Mouse (Mus musculus) stomach, postnatal 0 days (tissue): Measurements from ENCODE around the gene Olfr1245. TPM values are rescaled to one million over a fixed set of nuclear protein-coding genes. Genes with fewer than 3 reads are reported as not detected.

Experiments
- ATAC-seq: fragments of 200-750 bp; cut with Nextera tagmentation; 2 replicates; pipeline ENCODE4 v1.8.0; 2017; ENCODE audit not compliant: low FRiP score, low TSS enrichment
- DNase-seq: peaks from one replicate; pipeline ENCODE4 v3.0.0-alpha.2; 2016; ENCODE audit warnings: low spot score
- H3K27ac ChIP-seq: fragments of 300-500 bp; sonication (generic); replicated peaks from 2 replicates; pipeline ENCODE4 v1.5.1; 2014; ENCODE audit warnings: mild to moderate bottlenecking, control low read depth
- H3K27me3 ChIP-seq: fragments of 300-500 bp; sonication (generic); 2 replicates; pipeline ENCODE4 v1.6.1; 2014; ENCODE audit warnings: low read length; ENCODE audit not compliant: control insufficient read depth, insufficient read depth
- H3K36me3 ChIP-seq: fragments of 300-500 bp; sonication (generic); 2 replicates; pipeline ENCODE4 v1.6.1; 2014; ENCODE audit warnings: low read length, mixed read lengths; ENCODE audit not compliant: control insufficient read depth, insufficient read depth
- H3K4me1 ChIP-seq: fragments of 300-500 bp; sonication (generic); replicated peaks from 2 replicates; pipeline ENCODE4 v1.6.1; 2014; ENCODE audit warnings: antibody characterized with exemption; ENCODE audit not compliant: control insufficient read depth, insufficient read depth
- H3K4me2 ChIP-seq: fragments of 300-500 bp; sonication (generic); replicated peaks from 2 replicates; pipeline ENCODE4 v1.6.1; 2014; ENCODE audit warnings: low read depth, mild to moderate bottlenecking, control low read depth, moderate library complexity
- H3K4me3 ChIP-seq: fragments of 300-500 bp; sonication (generic); 2 replicates; pipeline ENCODE4 v1.5.1; 2014; ENCODE audit warnings: low read depth, low read length, control low read depth
- H3K9ac ChIP-seq: fragments of 300-500 bp; sonication (generic); 2 replicates; pipeline ENCODE4 v1.6.1; 2014; ENCODE audit warnings: mild to moderate bottlenecking, low read length, control low read depth, mixed read lengths
- H3K9me3 ChIP-seq: fragments of 300-500 bp; sonication (generic); 2 replicates; pipeline ENCODE4 v1.6.1; 2016; ENCODE audit warnings: low read length; ENCODE audit not compliant: control insufficient read depth
- CTCF ChIP-seq: IDR thresholded peaks from 2 replicates; pipeline ENCODE4 v1.5.1; 2016; ENCODE audit warnings: antibody characterized with exemption, low read depth, mild to moderate bottlenecking, moderate library complexity
- EP300 ChIP-seq: optimal IDR thresholded peaks from 2 replicates; pipeline ENCODE3; 2016; ENCODE audit warnings: antibody characterized with exemption
- WGBS: fragments of 180-500 bp; shearing (Covaris S2); extraction: QIAGEN DNeasy Blood & Tissue Kit; methylation state at CpG from one replicate; pipeline ENCODE4 v1.1.7; 2014; 5-methylcytosine and 5-hydroxymethylcytosine counted together
- polyA plus RNA-seq: library from polyadenylated mRNA; unstranded; fragments of >200 nt; fragmentation: Nextera tagmentation; extraction: Ambion mirVana; gene quantifications from 2 replicates; pipeline ENCODE4 v1.2.1, GENCODE M21; 2015

Gene Olfr1245
- polyA plus RNA-seq, 1 experiment from 2014 or later, result not detected

- Histone ChIP-seq H3K27me3 (no peaks in the 10 kb centered on the region), H3K4me3 (no peak overlapping the region), H3K4me2 (no peak overlapping the region), H3K36me3 (no peaks in the 10 kb centered on the region), H3K4me1 (no peaks in the 10 kb centered on the region), H3K9ac (no peak overlapping the region), H3K9me3 (no peaks in the 10 kb centered on the region), H3K27ac (no peak overlapping the region)
- no peak for TF ChIP-seq CTCF
- no peak for TF ChIP-seq EP300
- no peak for DNase-seq
- 48% methylated on average over 1 of the region's 1 CpGs for WGBS
- no peak for ATAC-seq
These were observed 38.3 kb downstream of the Olfr1245 start for GRCm38 (mm10) chr2:89539923-89540322.

- Histone ChIP-seq H3K36me3 (no peaks in the 10 kb centered on the region), H3K27ac (no peak within 1 kb of the TSS), H3K9me3 (no peaks in the 10 kb centered on the region), H3K4me2 (no peak within 1 kb of the TSS), H3K4me3 (no peak within 1 kb of the TSS), H3K4me1 (no peaks in the 10 kb centered on the region), H3K9ac (no peak within 1 kb of the TSS), H3K27me3 (no peaks in the 10 kb centered on the region)
- DNase-seq, result no peak
- 88% methylated on average over 1 of the region's 1 CpGs for WGBS
- no peak for TF ChIP-seq CTCF
- TF ChIP-seq EP300, result no peak
- ATAC-seq, result no peak
These were observed 46.9 kb downstream of the Olfr1245 start, which contains the start of gene Olfr1243 for GRCm38 (mm10) chr2:89531387-89531786. TSS of gene Olfr1243 (minus strand) at chr2:89531487.

Other genes with a start within 250 kb of the Olfr1245 start
- not detected in 2 replicates for gene Olfr1232, start 248.8 kb downstream of the Olfr1245 start, polyA plus RNA-seq
- gene Olfr1233, start 236.0 kb downstream of the Olfr1245 start, polyA plus RNA-seq, result 0.02 TPM in 1 of 2 replicates, not detected in the other
- gene Olfr1234, start 213.6 kb downstream of the Olfr1245 start, polyA plus RNA-seq, result not detected in 2 replicates
- gene Olfr1238, start 168.8 kb downstream of the Olfr1245 start, polyA plus RNA-seq, result not detected in 2 replicates
- gene Olfr1239, start 158.0 kb downstream of the Olfr1245 start, polyA plus RNA-seq, result not detected in 2 replicates
- not detected in 2 replicates for gene Olfr1240, start 135.4 kb downstream of the Olfr1245 start, polyA plus RNA-seq
- not detected in 2 replicates for gene Olfr1241, start 91.3 kb downstream of the Olfr1245 start, polyA plus RNA-seq
- not detected in 2 replicates for gene Olfr1242, start 80.1 kb downstream of the Olfr1245 start, polyA plus RNA-seq
- gene Olfr1243, start 47.0 kb downstream of the Olfr1245 start, polyA plus RNA-seq, result not detected in 2 replicates
- not detected in 2 replicates for gene Olfr1246, start 14.7 kb upstream of the Olfr1245 start, polyA plus RNA-seq
- gene Olfr1247, start 35.7 kb upstream of the Olfr1245 start, polyA plus RNA-seq, result 0.01 TPM in 1 of 2 replicates, not detected in the other
- gene Olfr1248, start 39.8 kb upstream of the Olfr1245 start, polyA plus RNA-seq, result not detected in 2 replicates
- gene Olfr1249, start 56.5 kb upstream of the Olfr1245 start, polyA plus RNA-seq, result not detected in 2 replicates
- gene Olfr1250, start 83.0 kb upstream of the Olfr1245 start, polyA plus RNA-seq, result not detected in 2 replicates
- gene Olfr1251, start 93.5 kb upstream of the Olfr1245 start, polyA plus RNA-seq, result not detected in 2 replicates
- not detected in 2 replicates for gene Olfr1252, start 146.6 kb upstream of the Olfr1245 start, polyA plus RNA-seq
- not detected in 2 replicates for gene Olfr1253, start 178.6 kb upstream of the Olfr1245 start, polyA plus RNA-seq
- gene Olfr1254, start 215.2 kb upstream of the Olfr1245 start, polyA plus RNA-seq, result not detected in 2 replicates
- gene Olfr1255, start 233.6 kb upstream of the Olfr1245 start, polyA plus RNA-seq, result not detected in 2 replicates